Mouse (Mus musculus) lung, postnatal 0 days (tissue): ENCODE measurements around the gene Itgb1.
A peak's percentile ranks its signal among the peaks of the same experiment; 100 is the strongest.

ENCODE experiments used
- CTCF ChIP-seq: IDR thresholded peaks from 2 replicates; pipeline ENCODE4 v1.5.1; 2016; ENCODE audit warnings: antibody characterized with exemption, mild to moderate bottlenecking
- EP300 ChIP-seq: IDR thresholded peaks from 2 replicates; pipeline ENCODE4 v1.6.1; 2016; ENCODE audit warnings: antibody characterized with exemption, mild to moderate bottlenecking, control low read depth

DNA sequence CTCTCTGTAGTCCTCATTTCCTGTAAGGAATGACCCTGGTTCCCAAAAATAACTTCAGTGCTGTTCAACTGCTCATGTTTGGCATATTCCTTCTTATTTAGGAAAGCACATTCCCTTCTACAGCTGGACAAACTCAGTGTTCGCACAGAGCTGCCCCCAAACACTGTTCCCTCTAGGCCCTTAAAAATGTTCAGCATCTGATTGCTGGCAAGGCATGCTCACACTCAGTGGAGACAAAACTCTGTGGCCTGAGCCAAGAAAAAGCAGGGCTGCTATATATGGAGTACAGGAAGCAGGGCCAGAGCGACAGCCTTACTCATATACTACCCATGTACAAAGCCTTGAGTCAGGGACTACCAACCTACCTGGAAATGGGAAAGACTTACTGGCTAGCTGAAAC lies 5.5 kb upstream of the Itgb1 start:
- TF ChIP-seq CTCF (no peak), EP300 (peak; percentile 67; the same call in 1 of the 2 replicates)
